Mouse (Mus musculus): ENCODE data around the gene Tnfrsf8.
"Not testable (repeated sequence)": the region's sequence is repeated elsewhere in the genome, so short reads cannot be mapped to it uniquely, and the experiment has no call there.

The Tnfrsf8 gene

DNA sequence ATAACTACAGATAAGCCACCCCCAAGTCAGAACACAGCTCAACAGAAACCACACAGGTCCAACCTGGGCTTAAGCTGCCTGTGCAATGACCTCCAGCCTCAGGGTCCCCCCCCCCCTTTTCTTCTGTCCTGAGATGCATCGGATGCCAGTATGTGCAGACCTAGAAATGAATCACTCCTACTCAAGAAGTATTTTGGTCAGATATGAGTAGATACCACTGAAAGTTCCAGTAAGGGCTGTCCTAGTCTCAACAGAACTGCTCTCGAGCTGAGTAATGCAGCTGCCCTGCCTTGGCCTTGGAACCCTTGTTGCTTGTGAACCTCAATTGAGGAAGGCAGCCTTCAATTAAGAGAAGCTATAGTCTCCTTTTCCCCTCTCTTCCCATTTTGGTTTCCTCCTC, 4.1 kb downstream of the Tnfrsf8 start:
- DNase-seq (ENCODE audit: low spot score), result no peak

DNA sequence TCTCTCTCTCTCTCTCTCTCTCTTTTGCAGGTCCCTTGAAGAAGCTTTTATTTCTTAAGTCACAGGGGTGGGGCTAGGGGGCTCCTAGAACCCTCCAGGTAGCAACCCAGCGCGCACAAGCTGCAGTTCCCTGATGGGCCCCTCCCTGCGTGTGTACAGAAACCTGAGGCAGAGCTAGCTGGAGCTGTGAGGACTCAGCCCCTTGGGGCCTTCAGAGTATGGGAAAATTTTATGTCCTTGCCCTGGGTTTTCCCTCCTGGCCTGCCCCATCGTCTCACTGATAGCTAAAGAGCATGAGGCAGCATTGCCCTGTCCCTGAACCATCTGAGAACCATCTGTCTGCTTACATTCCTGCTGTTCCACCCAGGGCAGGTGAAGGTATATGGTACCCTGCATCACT, 8.5 kb downstream of the Tnfrsf8 start:
- no peak for DNase-seq (ENCODE audit: low spot score)

DNA sequence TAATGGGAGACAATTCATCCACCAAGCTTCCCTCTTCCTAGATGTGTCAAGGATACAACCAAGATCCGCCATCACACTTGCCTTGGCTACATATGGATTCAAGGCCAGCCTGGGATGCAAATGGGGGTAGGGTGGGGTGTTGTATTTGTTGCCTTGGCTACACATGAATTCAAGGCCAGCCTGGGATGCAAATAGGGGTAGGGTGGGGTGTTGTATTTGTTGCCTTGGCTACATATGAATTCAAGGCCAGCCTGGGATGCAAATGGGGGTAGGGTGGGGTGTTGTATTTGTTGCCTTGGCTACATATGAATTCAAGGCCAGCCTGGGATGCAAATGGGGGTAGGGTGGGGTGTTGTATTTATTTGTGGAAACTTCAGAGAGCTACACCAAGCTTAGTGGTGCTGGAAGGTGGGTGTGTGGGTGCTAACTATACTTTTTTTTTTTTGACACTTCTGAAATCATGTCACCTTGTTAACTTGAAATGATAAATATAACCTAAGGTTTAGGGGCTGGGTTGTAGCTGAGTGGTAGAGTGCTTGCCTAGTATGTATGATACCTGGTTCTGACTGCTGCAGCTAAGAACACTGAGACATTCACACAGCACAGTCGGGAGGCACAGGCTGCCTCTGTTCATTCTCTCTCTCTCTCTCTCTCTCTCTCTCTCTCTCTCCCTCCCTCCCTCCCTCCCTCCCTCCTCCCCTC, 9.2 kb downstream of the Tnfrsf8 start:
- DNase-seq (ENCODE audit: low spot score), result not testable (repeated sequence)

DNA sequence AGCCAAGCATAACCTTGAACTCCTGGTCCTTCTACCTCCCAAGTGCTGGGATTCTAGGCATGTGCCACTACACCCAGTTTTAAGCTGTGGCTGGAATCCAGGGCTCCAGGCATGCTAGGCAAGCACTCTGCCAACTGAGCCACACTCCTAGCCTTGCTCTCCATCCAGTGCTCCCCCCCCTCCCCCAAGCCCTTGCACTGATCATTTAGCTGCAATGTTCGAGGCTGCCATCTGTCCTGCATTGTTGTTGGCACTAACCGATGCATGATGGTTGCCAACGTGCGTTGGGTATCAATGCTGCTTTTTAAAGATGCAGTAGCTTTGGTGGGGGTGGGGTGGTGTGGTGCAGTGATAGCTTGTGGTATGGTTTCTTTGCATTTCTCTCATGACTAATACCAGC, 10.9 kb downstream of the Tnfrsf8 start:
- no peak for DNase-seq (ENCODE audit: low spot score)

DNA sequence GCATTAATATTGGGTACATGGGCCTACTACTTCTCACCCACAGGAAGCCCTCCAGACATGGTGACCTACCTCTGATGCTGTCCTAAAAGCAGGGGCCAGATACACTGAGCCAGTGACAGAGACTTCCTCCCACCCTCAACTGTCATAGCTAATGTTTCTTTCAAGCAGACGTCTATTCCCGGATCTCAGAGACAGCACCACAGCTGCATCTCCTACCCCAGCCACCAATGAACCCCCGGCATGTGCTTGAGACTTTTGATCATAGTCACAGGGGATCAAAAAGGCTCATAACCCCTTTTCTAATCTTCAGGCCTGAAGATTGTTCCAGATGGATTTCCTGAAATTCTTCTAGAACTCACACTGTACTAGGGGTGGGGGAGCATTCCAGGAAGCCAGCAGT, 12.9 kb downstream of the Tnfrsf8 start:
- no peak for DNase-seq (ENCODE audit: low spot score)

DNA sequence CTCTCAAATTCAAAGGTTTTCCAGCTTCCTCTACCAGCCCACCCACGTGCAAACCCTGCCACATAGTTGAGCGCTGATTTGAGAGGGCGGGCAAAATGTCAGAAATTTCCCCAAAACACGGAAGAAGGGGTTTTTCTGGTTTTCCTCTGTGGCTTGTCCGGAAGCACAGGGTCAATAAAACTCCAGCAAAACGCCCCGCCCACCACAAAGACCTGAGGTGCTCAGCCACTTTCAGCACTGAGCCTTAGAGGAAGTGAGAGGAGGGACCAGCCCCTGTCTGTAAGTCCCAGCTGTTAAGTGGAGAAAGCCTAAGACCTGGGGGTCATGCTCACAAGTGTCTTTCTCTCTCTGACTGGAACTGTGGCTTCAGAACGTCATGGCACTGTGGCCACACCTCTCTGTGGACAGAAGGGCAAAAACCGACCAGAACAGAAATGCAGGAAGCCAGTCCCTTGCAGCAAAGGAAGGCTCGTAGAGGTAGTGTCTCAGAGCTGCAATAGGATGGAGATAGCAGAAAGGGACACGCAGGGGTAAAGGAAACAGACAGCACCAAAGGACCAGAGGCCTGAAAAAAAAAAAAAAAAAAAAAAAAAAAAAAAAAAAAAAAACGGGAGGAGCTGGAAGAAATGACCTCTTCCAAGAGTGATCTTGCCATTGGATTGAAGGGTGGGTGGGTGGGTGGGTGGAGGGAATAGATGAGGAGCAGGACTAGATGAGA, 14.6 kb downstream of the Tnfrsf8 start:
- no peak for DNase-seq (ENCODE audit: low spot score)

DNA sequence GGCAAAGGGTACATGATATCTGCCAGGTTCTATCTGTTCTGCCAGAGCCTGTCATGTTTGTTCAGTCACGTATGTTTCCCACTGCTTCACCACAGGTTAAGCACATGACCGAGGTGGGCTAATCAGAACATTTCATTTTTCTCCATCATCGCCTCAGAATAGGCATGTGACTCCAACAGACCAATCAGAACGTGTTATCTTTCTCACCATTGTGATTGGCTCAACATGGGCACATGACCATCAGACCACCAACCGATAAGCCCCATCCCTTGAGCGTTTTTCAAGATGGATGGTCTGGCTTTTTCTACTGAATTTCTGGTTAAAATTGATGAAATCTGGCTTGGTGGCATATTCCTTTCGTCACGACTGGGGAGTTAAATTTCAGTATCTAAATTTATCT, 15.6 kb downstream of the Tnfrsf8 start:
- DNase-seq (ENCODE audit: low spot score), result no peak

DNA sequence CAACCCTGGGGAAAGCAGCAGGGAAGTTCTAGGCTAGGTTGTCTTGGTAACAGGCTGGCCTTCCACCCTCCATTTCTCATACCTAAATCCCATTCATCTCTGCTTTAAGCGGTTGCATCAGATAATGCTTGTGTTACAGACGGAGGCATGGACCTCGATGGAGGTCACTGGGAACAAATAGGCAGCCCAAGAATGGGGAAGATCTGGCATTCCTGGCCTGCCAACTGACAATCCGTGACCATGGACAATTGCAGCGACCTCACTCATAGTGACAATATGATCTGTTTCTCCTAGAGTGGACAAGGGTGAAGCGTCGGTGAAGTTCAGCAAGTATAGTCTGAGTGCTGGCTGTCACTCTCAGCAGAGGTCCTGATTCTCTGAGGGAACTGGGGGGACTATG, 16.1 kb downstream of the Tnfrsf8 start:
- no peak for DNase-seq (ENCODE audit: low spot score)

DNA sequence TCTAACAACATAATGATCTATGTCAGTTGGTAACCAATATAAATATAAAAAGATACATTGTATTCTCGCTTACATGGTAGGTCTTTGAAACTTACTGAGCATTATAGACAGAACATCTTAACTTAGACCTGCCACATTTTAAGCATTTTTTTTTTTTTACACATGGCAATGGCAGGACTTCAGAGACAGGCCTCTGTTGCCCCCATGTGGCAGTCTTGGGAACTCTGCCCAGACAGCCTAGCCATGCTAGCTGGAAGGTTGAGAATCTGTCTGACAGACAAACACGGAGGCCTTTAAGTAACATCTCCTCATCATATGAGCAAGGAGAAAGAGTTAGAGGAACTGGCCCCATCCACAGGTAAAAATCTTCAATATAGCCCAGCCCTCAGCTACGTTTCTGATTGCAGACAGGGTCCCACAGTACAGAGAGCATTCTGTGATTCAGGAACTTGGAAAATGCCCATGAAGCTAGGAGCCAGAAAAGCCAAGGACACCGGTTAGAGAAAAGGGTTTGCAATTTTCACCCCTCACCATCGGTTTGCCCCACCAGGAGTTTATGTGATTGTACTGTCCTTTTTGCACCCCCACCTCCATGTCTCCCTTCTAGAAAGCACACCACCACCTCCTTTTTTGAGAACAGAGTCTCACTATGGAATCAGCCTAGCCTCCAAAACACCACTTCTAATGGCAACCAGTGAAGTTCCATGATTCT, 19.2 kb downstream of the Tnfrsf8 start:
- peak; percentile 24 for DNase-seq (ENCODE audit: low spot score)

DNA sequence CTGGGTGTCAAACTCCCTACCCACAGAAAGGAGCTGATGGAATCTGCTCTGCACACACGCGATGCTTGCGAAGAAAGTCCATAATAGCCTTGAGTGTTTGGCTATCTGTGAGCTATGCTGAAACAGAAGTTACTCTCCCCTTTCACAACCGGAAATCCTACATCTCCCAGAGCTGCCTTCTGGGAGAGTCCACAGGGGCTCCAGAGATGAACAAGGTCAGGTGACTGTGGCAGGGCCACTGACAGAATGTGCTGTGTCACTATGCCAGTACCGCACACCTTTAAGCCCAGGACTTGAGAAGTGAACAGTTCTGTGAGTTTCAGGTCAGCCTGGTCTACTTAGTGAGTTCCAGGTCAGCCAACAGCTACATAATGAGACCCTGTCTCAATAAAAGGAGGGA, 20.4 kb downstream of the Tnfrsf8 start:
- DNase-seq (ENCODE audit: low spot score), result no peak

DNA sequence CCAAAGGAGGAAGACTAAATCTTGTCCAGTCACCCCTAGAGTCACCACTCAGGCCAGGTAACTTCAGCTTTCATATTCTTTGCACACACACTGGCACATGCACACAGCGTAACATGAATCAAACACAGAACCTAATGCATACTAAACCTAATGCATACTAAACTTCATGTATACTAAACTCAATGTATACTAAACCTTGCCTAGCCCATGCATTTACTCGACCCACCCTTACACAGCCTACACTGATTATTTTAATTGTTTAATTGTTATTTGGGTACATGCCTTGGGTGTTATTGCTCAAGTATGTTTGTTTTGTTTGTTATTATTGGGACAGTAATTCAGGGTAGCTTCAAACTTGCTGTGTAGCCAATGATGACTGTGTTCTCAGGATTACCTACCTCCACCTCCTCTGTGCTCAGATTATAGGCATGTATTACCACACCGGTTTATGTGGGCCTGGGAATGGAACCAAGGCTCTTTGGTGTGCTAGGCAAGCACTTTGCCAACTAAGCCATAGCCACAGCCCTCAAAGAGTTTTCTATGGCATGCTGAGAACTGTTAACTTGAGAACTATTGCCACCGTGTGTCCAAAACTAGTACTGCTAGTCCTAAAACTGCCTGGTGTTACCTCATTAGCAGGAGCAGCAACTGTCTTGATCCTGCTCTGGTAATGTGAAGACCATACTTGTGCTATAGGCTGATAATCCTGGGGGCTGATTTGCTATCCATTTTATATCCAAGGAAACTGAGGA, 28.4 kb downstream of the Tnfrsf8 start:
- DNase-seq (ENCODE audit: low spot score), result peak; percentile 50

DNA sequence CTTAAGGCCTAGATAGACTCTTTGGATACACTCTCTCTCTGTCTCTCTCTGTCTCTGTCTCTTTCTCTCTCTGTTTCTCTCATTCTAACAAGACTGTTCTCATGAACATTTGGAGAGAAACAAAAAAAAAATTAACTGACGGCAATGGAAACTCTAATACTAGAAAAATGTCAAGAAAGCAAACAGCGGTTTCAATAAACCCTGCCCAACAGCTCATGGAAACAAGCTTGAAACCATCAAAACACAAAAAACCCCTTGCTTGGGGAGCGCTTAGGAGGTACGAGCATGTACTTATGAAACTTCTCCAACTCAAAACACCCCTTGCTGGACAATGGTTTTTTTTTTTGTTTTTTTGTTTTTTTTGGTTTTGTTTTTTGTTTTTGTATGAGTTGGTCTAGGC, 30.3 kb downstream of the Tnfrsf8 start:
- DNase-seq (ENCODE audit: low spot score), result no peak

DNA sequence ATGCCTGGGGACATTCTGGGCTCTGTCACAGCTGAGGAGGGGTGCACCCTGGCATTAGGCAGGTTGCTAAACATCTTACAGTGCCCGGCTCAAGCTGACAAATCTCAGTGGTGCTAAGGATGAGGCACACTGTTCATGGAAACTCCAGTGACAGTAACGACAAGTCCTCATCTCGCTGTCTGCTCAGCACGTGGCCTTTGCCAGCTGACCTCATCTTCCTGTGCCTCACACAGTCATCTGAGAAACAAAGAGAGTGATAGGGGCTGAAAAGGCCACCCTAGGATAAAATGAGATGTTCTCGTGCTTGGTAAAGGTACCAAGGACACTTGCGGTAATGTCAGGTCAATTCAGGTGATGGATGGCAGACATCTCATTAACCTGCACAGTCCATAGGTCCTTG, 31.5 kb downstream of the Tnfrsf8 start:
- no peak for DNase-seq (ENCODE audit: low spot score)

DNA sequence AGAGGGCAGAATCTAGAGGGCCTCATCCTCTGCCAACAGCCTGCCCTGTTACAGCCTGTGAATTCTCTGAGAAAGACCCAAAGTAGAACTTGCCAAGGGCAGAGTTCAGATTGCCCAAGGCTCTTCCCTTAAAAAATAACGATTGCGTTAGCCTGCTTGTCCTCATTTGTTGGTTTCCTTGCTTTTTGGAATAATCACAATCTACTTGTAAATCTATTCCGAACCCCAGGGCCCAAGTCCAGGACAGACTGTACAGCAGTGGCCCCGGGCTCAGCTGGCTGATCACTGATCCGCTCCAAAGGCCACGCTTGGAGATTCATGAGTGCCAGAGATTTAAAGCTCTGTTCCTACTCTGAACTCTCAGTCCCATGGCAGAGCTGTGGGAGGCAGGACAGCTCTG, 34.0 kb downstream of the Tnfrsf8 start:
- DNase-seq (ENCODE audit: low spot score), result no peak

DNA sequence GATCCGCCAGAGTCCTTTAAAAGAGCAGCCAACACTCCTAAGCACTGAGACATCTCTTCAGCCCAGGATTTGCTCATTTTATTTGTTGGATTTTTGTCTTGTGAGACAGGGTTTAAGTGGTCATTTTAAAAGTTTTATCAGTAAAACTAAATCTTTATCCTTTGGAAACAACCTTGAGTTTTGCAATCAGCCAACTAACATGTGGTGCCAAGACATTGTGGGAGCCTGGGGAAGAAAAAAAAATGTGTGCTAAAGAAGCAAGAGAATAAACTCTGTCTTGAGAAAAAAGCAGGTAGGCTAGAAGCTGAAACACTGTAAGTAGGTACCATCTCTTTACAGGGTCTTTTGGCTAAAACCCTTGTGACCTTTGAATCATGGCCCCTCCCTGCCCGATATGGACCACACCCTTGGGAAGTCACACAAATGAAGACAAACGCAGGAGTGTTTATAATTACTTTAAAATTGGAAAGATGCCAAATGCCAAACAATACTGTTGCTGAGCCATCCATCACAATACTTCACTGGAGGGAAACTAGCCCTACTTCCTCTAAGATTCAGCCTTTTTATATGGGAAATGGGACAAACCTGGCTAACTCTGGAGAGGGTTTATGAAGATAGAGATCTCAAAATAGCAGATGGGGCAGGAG, 36.1 kb downstream of the Tnfrsf8 start:
- no peak for DNase-seq (ENCODE audit: low spot score)

DNA sequence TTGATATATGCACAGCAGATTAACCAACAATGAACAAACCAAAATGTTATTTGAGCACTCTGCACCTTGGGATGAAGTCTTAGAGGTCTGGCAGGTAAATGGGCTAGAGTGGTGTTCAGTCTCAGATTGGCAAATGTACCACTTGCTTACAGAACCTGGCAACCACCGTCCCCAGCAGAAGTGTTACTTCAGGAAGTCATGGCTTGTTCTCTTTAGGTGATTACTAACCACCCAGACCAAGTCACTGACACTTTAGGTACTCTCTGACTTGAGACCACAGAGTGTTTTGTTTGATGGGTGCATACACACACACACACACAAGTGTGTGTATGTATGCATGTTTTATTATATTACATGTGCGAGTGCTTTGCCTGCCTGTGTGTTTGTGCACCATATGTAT, 36.7 kb downstream of the Tnfrsf8 start:
- no peak for DNase-seq (ENCODE audit: low spot score)

DNA sequence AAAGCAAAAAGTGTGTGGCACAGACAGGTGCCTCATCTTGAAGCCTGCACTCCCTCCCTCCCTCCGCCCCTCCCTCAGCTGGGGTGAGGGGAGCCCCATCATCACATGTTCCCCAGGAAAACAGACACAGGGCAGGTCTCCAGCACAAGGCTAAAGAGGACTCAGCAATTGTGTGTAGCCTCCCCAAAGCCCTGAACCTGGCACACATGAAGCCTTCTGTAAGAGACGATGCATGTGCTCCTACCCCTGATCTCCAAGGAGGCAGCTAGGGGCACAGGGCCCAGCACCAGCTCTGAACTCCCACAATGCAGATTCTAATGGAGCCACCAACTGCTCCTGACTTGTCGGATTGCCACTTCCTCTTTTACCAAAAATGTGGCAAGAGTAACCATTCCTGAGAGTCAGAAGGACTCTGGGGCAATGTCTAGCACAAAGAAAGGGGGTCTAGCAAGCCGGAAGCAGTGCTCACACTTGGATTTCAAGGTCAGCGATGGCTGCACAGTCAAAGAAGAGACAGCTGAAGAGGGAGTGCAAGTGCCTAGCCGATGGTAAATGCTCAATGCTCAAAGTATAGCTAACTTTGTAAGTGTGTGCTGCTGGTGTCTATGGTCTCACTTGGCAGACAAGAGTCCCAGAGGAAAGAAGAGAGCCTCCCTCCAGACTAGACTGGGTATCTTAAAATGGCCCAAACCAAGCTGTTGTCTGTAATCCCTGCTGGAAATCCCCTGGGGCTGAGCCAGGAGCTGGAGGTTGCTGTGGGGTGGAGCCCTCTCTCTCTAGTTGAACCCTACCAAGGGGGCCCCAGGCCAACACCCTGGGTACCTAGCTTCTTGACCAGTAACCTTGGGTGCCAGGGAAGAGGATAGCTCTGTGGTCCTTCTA, 38.4 kb downstream of the Tnfrsf8 start:
- no peak for DNase-seq (ENCODE audit: low spot score)

DNA sequence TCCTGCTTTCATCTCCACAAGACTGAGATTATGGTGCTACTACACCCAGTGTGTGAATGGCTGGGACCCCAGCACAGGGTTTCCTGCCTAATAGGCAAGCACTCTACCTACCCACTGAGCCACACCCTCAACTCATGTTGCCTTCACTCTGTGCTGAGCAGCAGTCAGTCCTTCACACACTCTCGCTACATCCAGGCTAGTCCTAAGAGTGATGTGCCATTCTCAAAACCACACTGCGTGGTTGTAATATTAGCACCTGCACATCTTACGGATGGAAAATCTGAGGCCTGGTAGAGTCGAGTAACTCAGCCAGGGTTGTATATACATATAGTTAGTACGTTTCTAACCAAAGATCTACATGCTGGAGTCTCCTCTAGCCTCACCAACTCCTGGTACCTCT, 40.1 kb downstream of the Tnfrsf8 start:
- DNase-seq (ENCODE audit: low spot score), result no peak

DNA sequence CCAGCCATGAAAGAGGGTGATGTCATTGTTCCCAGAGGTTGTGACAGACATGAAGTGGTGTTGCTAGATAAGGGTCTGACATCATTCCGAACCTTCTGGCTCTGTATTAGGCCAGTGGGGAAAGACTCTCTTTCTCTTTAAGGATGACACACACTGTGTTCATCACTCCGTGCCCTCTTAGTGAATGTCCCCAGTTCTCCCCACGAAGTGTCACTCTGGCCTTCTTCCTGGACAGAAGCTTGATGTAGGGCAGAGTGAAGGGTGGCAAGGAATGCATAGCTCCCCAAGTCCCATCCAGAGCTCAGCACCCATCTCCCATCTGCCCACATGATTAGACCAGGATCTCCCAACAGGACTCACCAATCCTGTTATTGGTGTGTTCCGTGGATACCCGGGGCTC, 41.0 kb downstream of the Tnfrsf8 start:
- no peak for DNase-seq (ENCODE audit: low spot score)

DNA sequence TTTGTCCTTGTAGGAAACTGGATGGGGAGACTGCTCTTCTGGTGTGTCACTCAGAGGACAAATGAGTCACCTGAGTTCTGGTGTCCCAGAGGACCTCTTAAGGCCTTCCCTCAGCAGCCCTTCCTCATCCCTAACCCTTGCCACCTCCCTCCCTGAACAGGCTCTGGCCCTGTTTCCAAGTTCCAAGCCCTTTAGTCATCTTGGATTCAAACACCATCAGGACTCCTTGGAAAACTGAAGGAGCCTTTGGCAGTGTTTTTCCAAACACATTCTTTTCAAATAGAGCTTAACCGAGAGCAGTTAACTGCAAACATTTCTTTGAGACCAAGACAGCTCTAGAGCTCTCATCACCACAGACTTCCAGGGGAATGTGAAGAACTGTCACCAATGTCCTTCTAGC, 42.2 kb downstream of the Tnfrsf8 start:
- no peak for DNase-seq (ENCODE audit: low spot score)

DNA sequence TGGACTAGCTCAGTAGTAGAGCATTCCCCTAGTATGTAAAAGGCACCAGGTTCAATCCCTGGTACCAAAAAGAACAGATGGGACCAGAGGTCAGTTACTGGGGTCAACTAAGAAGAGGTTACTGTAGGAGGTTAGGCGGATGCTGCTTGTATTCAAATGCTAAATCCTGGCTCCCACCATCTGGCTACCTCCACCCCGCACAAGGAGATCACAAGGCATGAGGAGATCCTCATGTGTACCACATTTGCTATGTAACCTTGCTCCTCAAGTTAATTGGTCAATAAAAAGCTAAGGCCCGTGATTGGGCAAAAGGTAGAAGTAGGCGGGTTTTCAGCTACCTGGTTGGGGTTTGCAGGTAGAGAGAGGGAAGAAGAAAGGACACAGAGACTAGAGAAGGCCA, 43.3 kb downstream of the Tnfrsf8 start:
- no peak for DNase-seq (ENCODE audit: low spot score)

All from left cerebral cortex, adult 11 months (tissue).